ENCODE assay signal across 8 mouse cellular contexts in genomic region chr1:52952551-52953397, GRCm38 (mm10).
A peak's percentile ranks its signal among the peaks of the same experiment; 100 is the strongest.
DNase-seq lines count a peak whose midpoint lies in the region; ATAC-seq and TF ChIP-seq lines count a peak whose summit lies in the region.

No protein-coding gene starts in this region.

- peak overlapping the region; percentile 62 for H3K9ac ChIP-seq in forebrain, embryonic 13.5 days
- peak overlapping the region; percentile 43 for H3K9ac ChIP-seq in intestine, embryonic 14.5 days (ENCODE audit: low read length)
- H3K9ac ChIP-seq in liver, embryonic 13.5 days, result peak overlapping the region; percentile 56
- H3K9ac ChIP-seq in midbrain, postnatal 0 days (replicated peaks; ENCODE audit: low read length, poor library complexity, severe bottlenecking), result peak overlapping the region; percentile 63

- peak; percentile 79 for ATAC-seq in forebrain, embryonic 13.5 days
- peak; percentile 88 for ATAC-seq in intestine, embryonic 14.5 days (replicated peaks; ENCODE audit: low FRiP score, low TSS enrichment, low read depth)
- peak; percentile 30 for ATAC-seq in liver, embryonic 13.5 days (ENCODE audit: low read depth)
- ATAC-seq in midbrain, postnatal 0 days (ENCODE audit: low FRiP score), result peak; percentile 85

- DNase-seq in heart, adult 11 months, result peak; percentile 90
- no peak for DNase-seq in heart, adult 9 months (ENCODE audit: low spot score in 2 of 2)
- peak; percentile 75 for DNase-seq in intestine, embryonic 14.5 days (ENCODE audit: low spot score)
- DNase-seq in liver, embryonic 13.5 days, result no peak
- peak; percentile 24 for DNase-seq in midbrain, postnatal 0 days (ENCODE audit: low spot score)
- peak; percentile 41 for DNase-seq in thymus, postnatal 14 days

- no peak for TF ChIP-seq CTCF in midbrain, postnatal 0 days (IDR thresholded peaks at IDR 0.05)

- no peaks in the 10 kb centered on the region for H3K4me1 ChIP-seq in brown adipose tissue, adult 24 weeks (ENCODE audit: control insufficient read depth, insufficient read depth, insufficient read length, low read length)
- H3K4me1 ChIP-seq in forebrain, embryonic 13.5 days, result peaks cover 17% of the 10 kb centered on the region
- peaks cover 3% of the 10 kb centered on the region; the same call in 1 of the 2 replicates for H3K4me1 ChIP-seq in intestine, embryonic 14.5 days (replicated peaks; ENCODE audit: control insufficient read depth, insufficient read depth, low read length)
- peaks cover 10% of the 10 kb centered on the region; the same call in 1 of the 2 replicates for H3K4me1 ChIP-seq in liver, embryonic 13.5 days (replicated peaks)
- H3K4me1 ChIP-seq in midbrain, postnatal 0 days (ENCODE audit: insufficient read depth, low read length), result peaks cover 4% of the 10 kb centered on the region; the same call in 1 of the 2 replicates

- peak overlapping the region; percentile 96 for H3K4me2 ChIP-seq in forebrain, embryonic 13.5 days
- peak overlapping the region; percentile 85 for H3K4me2 ChIP-seq in intestine, embryonic 14.5 days (ENCODE audit: low read length)
- peak overlapping the region; percentile 73 for H3K4me2 ChIP-seq in liver, embryonic 13.5 days
- H3K4me2 ChIP-seq in midbrain, postnatal 0 days (ENCODE audit: low read depth, low read length, poor library complexity, severe bottlenecking), result peak overlapping the region; percentile 95

- H3K9me3 ChIP-seq in forebrain, embryonic 13.5 days (replicated peaks), result no peaks in the 10 kb centered on the region
- H3K9me3 ChIP-seq in intestine, embryonic 14.5 days (ENCODE audit: control insufficient read depth, low read length), result no peaks in the 10 kb centered on the region
- H3K9me3 ChIP-seq in liver, embryonic 13.5 days (replicated peaks), result no peaks in the 10 kb centered on the region
- no peaks in the 10 kb centered on the region for H3K9me3 ChIP-seq in midbrain, postnatal 0 days (ENCODE audit: low read length)

- 0 out of 2 replicates have a peak, but pooled peaks cover 5% of the 10 kb centered on the region for H3K27me3 ChIP-seq in forebrain, embryonic 13.5 days
- no peaks in the 10 kb centered on the region for H3K27me3 ChIP-seq in intestine, embryonic 14.5 days (replicated peaks; ENCODE audit: control insufficient read depth, insufficient read depth, low read length)
- peaks cover 15% of the 10 kb centered on the region for H3K27me3 ChIP-seq in liver, embryonic 13.5 days
- H3K27me3 ChIP-seq in midbrain, postnatal 0 days (ENCODE audit: insufficient read depth, low read length), result no peaks in the 10 kb centered on the region

- no peaks in the 10 kb centered on the region for H3K36me3 ChIP-seq in forebrain, embryonic 13.5 days (ENCODE audit: poor library complexity, severe bottlenecking)
- no peaks in the 10 kb centered on the region for H3K36me3 ChIP-seq in intestine, embryonic 14.5 days (ENCODE audit: control insufficient read depth, insufficient read depth, low read length)
- no peaks in the 10 kb centered on the region for H3K36me3 ChIP-seq in liver, embryonic 13.5 days
- no peaks in the 10 kb centered on the region for H3K36me3 ChIP-seq in midbrain, postnatal 0 days (ENCODE audit: insufficient read depth, low read length)

- peak overlapping the region; percentile 35 for H3K4me3 ChIP-seq in brown adipose tissue, adult 24 weeks (ENCODE audit: insufficient read depth, low read depth, low read length)
- H3K4me3 ChIP-seq in forebrain, embryonic 13.5 days, result peak overlapping the region; percentile 51
- peak overlapping the region; percentile 44 for H3K4me3 ChIP-seq in intestine, embryonic 14.5 days (ENCODE audit: low read depth, low read length)
- H3K4me3 ChIP-seq in liver, embryonic 13.5 days (replicated peaks), result peak overlapping the region; percentile 58
- H3K4me3 ChIP-seq in midbrain, postnatal 0 days (ENCODE audit: low read depth, low read length), result peak overlapping the region; percentile 51

- H3K27ac ChIP-seq in brown adipose tissue, adult 24 weeks (replicated peaks; ENCODE audit: low read depth, low read length), result no peak overlapping the region
- H3K27ac ChIP-seq in forebrain, embryonic 13.5 days, result no peak overlapping the region
- H3K27ac ChIP-seq in intestine, embryonic 14.5 days (ENCODE audit: low read depth), result no peak overlapping the region
- peak overlapping the region; percentile 61 for H3K27ac ChIP-seq in liver, embryonic 13.5 days
- peak overlapping the region; percentile 13; the same call in 1 of the 2 replicates for H3K27ac ChIP-seq in midbrain, postnatal 0 days (ENCODE audit: low read depth, low read length)

- under 1% methylated on average over 47 of the region's 47 CpGs for WGBS in forebrain, embryonic 13.5 days
- WGBS in intestine, embryonic 14.5 days, result under 1% methylated on average over 47 of the region's 47 CpGs
- WGBS in liver, embryonic 13.5 days (ENCODE audit: insufficient replicate concordance), result 2% methylated on average over 47 of the region's 47 CpGs
- 1% methylated on average over 43 of the region's 47 CpGs for WGBS in midbrain, postnatal 0 days

Comparison
In these comparisons a context has a peak if more than half of its experiments do, and no peak if none do; other contexts are left out.
1. DNase-seq: peak in heart, adult 11 months (single experiment), intestine, embryonic 14.5 days (single experiment), midbrain, postnatal 0 days (single experiment) and thymus, postnatal 14 days (single experiment); none in heart, adult 9 months (0 of 2) and liver, embryonic 13.5 days (single experiment).
2. H3K27ac ChIP-seq: peak in liver, embryonic 13.5 days (single experiment) and midbrain, postnatal 0 days (single experiment); none in brown adipose tissue, adult 24 weeks (single experiment), forebrain, embryonic 13.5 days (single experiment) and intestine, embryonic 14.5 days (single experiment).
3. ATAC-seq: peak in every context shown above with its lines; median percentile 88 in intestine, embryonic 14.5 days; 85 in midbrain, postnatal 0 days; 79 in forebrain, embryonic 13.5 days; 30 in liver, embryonic 13.5 days.
4. Peak in every context shown above with its lines, with median percentiles within 50 percentile points of each other: H3K4me3 ChIP-seq, H3K4me2 ChIP-seq and H3K9ac ChIP-seq.